Mouse (Mus musculus): ENCODE data around the gene Cyp46a1.

- TF ChIP-seq CTCF (IDR thresholded peaks at IDR 0.05; ENCODE audit: extremely low read depth, insufficient read depth, low read length), result no peak
- no peak for TF ChIP-seq POLR2A (IDR thresholded peaks at IDR 0.05; ENCODE audit: extremely low read depth, insufficient read depth, low read length)
Observed at GRCm38 (mm10) chr12:108286381-108286780, 47.8 kb upstream of the Cyp46a1 start.

Data from cortical plate, adult 2 months (tissue).